Comparison of ENCODE assay signal across 16 mouse cellular contexts in genomic region chr1:60268113-60268512, GRCm38 (mm10).
"Had no signal": no experiment of that assay in that cellular context is flagged by ENCODE, and none has a peak within 500 bp of the region (broad histone marks: within the 10 kb centered on the region; RNA-seq: fewer than 3 reads in every experiment).

No protein-coding gene starts in this region.

- H3K9ac ChIP-seq: neural tube, embryonic 13.5 days; neural tube, embryonic 15.5 days; stomach, embryonic 15.5 days had no signal

- H3K9me3 ChIP-seq: neural tube, embryonic 13.5 days; neural tube, embryonic 15.5 days; stomach, embryonic 15.5 days had no signal

- H3K4me1 ChIP-seq: neural tube, embryonic 13.5 days; neural tube, embryonic 15.5 days; stomach, embryonic 15.5 days had no signal

- H3K27ac ChIP-seq: neural tube, embryonic 13.5 days; neural tube, embryonic 15.5 days; stomach, embryonic 15.5 days; stomach, postnatal 0 days had no signal

- H3K4me3 ChIP-seq: neural tube, embryonic 13.5 days; neural tube, embryonic 15.5 days; stomach, embryonic 15.5 days had no signal

- H3K27me3 ChIP-seq: neural tube, embryonic 13.5 days; neural tube, embryonic 15.5 days; stomach, embryonic 15.5 days had no signal

- H3K4me2 ChIP-seq: neural tube, embryonic 13.5 days; neural tube, embryonic 15.5 days; stomach, embryonic 15.5 days had no signal

- DNase-seq: retina, postnatal 1 day; right cerebral cortex, adult 18-20 months; right cerebral cortex, postnatal 14 days; right cerebral cortex, postnatal 25 days; right cerebral cortex, postnatal 4 days; spleen, adult 18-20 months; thymus, adult 18-20 months; thymus, adult 2 months; thymus, postnatal 14 days; thymus, postnatal 25 days; thymus, postnatal 36 days; thymus, postnatal 4 days had no signal
